Mouse (Mus musculus) liver, embryonic 16.5 days (tissue): ENCODE measurements at regions not wholly inside any gene's neighbourhood (a gene's known extent, or its start where the extent isn't known, plus 50 kb on each side); places are given as distances from the start of the nearest gene placed in this dataset.

Experiments used
- ATAC-seq: fragments of 200-750 bp; cut with Nextera tagmentation; 2 replicates; pipeline ENCODE4 v1.8.0; 2017; ENCODE audit warnings: low read depth, mild to moderate bottlenecking, moderate number of reproducible peaks, moderate library complexity
- H3K27ac ChIP-seq: fragments of 300-500 bp; sonication (generic); 2 replicates; pipeline ENCODE4 v1.5.1; 2014; ENCODE audit warnings: mild to moderate bottlenecking, low read length
- H3K27me3 ChIP-seq: fragments of 300-500 bp; sonication (generic); 2 replicates; pipeline ENCODE4 v1.6.1; 2014; ENCODE audit warnings: low read depth, low read length, mixed read lengths; ENCODE audit not compliant: control insufficient read depth, insufficient read depth
- H3K36me3 ChIP-seq: fragments of 300-500 bp; sonication (generic); 2 replicates; pipeline ENCODE4 v1.6.1; 2014; ENCODE audit warnings: mild to moderate bottlenecking; ENCODE audit not compliant: control insufficient read depth, insufficient read depth
- H3K4me1 ChIP-seq: fragments of 300-500 bp; sonication (generic); 2 replicates; pipeline ENCODE4 v1.6.1; 2014; ENCODE audit warnings: low read depth, low read length, mixed read lengths; ENCODE audit not compliant: control insufficient read depth
- H3K4me2 ChIP-seq: fragments of 300-500 bp; sonication (generic); 2 replicates; pipeline ENCODE4 v1.6.1; 2014; ENCODE audit warnings: low read depth, low read length, mixed read lengths
- H3K4me3 ChIP-seq: fragments of 300-500 bp; sonication (generic); 2 replicates; pipeline ENCODE4 v1.5.1; 2014; ENCODE audit warnings: low read depth, mild to moderate bottlenecking, low read length
- H3K9ac ChIP-seq: fragments of 300-500 bp; sonication (generic); 2 replicates; pipeline ENCODE4 v1.6.1; 2014; ENCODE audit warnings: low read depth, low read length
- H3K9me3 ChIP-seq: fragments of 300-500 bp; sonication (generic); replicated peaks from 2 replicates; pipeline ENCODE4 v1.6.1; 2016; ENCODE audit warnings: low read length; ENCODE audit not compliant: control insufficient read depth
- WGBS: fragments of 180-500 bp; shearing (Covaris S2); extraction: QIAGEN DNeasy Blood & Tissue Kit; methylation state at CpG from one replicate; pipeline ENCODE4 v1.1.7; 2014; ENCODE audit not compliant: insufficient replicate concordance; 5-methylcytosine and 5-hydroxymethylcytosine counted together

DNA sequence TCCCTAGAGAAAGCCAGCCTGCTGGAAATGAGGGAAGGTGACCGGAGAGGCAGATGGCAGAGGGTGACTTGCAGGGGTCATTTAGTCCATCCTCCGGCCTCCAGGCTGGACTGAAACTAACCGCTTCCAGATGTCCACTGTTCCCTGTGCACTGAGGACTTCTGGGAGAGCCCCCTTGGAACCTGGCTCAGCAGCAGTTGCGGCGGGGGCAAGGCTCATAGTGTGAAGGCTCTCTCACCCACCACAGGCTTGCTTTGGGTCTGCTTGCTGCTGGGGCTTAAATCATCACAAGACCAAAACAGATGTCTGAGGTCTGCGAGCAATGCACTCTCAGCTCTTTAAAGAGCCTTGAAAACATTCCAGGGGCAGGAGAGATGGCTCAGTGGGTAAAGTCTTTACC, 132.2 kb upstream of the Ccnd2 start:
- WGBS, result 62% methylated on average over 6 of the region's 6 CpGs
- H3K9me3 ChIP-seq, result no peaks in the 10 kb centered on the region
- H3K4me2 ChIP-seq, result no peak overlapping the region
- ATAC-seq, result no peak
- H3K27ac ChIP-seq, result no peak overlapping the region
- H3K27me3 ChIP-seq, result no peaks in the 10 kb centered on the region
- no peak overlapping the region for H3K9ac ChIP-seq
- H3K36me3 ChIP-seq, result no peaks in the 10 kb centered on the region
- no peaks in the 10 kb centered on the region for H3K4me1 ChIP-seq
- no peak overlapping the region for H3K4me3 ChIP-seq

DNA sequence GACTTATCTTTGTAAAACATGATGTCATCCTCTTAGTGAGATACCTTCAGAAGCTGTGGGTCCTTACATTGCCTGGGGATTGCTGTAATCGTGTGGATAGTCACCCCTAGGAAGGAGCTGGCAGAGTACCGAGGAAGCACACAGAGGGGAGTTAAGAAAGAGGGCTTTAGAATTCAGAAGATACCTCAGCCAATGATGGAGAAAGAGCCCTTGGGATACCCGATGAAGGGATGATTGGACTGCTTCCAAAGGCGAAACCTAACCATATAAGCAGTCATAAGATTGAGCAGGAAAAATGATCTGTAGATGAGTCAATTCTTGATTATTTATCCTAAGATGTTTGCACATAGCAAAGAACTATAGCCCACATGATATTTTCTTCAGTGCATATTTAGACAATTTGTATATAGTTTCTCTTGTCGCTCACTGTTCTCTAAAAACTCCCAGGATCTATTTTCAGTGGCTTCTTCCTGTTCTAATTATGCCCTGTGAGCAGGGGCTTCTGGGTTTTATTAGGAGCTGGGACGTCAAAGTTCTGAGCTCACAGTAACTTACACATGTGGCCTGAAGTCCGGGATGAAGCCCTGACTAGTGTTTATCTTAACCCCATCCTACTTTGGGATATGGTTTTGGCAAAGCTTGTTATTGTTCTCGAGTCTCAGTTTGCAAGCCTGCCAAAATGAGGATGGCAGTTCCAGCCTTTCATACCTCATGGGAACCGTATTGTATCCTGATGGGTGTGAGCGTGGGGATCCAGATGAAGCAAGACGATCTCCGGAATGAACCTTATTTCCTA, 134.9 kb upstream of the Ccnd2 start:
- ATAC-seq, result no peak
- 52% methylated on average over 12 of the region's 12 CpGs for WGBS
- H3K36me3 ChIP-seq, result no peaks in the 10 kb centered on the region
- peaks cover 4% of the 10 kb centered on the region; the same call in 1 of the 2 replicates for H3K27me3 ChIP-seq
- H3K9ac ChIP-seq, result no peak overlapping the region
- H3K4me3 ChIP-seq, result no peak overlapping the region
- H3K4me1 ChIP-seq, result no peaks in the 10 kb centered on the region
- H3K27ac ChIP-seq, result no peak overlapping the region
- no peak overlapping the region for H3K4me2 ChIP-seq
- H3K9me3 ChIP-seq, result no peaks in the 10 kb centered on the region

DNA sequence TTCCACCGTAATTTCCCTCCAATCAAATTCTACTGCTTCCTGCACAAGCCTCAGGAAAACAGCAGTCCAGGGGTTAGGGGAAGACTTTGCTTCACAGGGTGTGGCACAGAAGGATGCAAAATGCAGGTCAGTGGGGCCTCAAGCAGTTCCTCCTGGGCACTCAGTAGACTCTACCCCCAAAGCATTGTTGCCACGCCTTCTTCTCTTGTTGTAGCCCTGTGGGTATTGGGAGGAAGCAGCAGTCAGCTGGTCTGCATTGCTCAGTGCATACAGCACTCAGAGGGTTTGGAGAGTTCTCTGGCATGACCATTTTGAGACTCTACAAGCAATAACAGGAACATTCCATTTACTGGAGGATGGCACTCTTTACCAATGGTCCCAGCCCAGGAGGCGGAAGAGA, 137.0 kb upstream of the Ccnd2 start:
- Histone ChIP-seq H3K4me1 (no peaks in the 10 kb centered on the region), H3K27me3 (peaks cover 4% of the 10 kb centered on the region; the same call in 1 of the 2 replicates), H3K4me2 (no peak overlapping the region), H3K36me3 (no peaks in the 10 kb centered on the region), H3K9ac (no peak overlapping the region), H3K4me3 (no peak overlapping the region), H3K9me3 (no peaks in the 10 kb centered on the region), H3K27ac (no peak overlapping the region)
- 47% methylated on average over 3 of the region's 3 CpGs for WGBS
- ATAC-seq, result no peak

DNA sequence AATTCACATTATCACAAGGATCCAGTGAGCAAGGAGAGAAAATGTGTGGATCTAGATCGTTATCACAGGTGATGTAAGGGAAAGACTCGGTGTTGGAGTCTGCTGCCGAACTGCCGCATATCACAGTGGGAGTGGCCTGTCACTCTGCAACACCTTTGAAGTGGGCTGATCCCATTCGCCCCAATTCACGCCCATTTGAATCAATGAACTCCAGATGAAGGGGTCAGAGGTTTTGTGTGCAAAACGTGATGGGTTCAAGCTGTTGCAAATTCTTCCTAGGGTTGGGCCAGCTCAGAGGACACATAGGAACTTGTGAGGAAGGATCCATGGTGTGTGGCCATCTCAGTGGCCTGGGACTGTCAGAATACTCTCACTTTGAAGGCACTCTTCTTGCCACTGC, 139.9 kb upstream of the Ccnd2 start:
- H3K4me3 ChIP-seq, result no peak overlapping the region
- WGBS, result 39% methylated on average over 7 of the region's 7 CpGs
- ATAC-seq, result no peak
- H3K4me2 ChIP-seq, result no peak overlapping the region
- peaks cover 4% of the 10 kb centered on the region; the same call in 1 of the 2 replicates for H3K27me3 ChIP-seq
- H3K9me3 ChIP-seq, result no peaks in the 10 kb centered on the region
- no peak overlapping the region for H3K27ac ChIP-seq
- H3K9ac ChIP-seq, result no peak overlapping the region
- H3K36me3 ChIP-seq, result no peaks in the 10 kb centered on the region
- no peaks in the 10 kb centered on the region for H3K4me1 ChIP-seq

DNA sequence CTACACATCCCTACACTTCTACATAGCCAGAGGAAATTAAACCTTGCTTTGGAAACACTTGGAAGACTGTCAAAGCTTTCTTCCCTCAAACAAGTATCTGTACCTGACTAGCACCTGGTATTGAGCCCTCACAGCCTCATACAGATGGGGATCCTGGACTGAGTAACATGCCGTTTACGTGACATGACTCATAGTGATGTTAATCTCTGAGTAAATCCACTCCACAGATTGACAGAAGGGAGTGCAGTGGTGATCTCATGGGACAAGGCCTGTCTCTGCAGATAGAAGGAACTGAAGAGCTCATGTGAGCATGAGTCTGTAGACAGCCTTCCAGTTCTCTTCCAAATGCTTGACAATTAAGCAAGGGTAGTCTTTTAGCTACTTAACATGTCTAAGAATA, 141.8 kb upstream of the Ccnd2 start:
- Histone ChIP-seq H3K27me3 (peaks cover 4% of the 10 kb centered on the region; the same call in 1 of the 2 replicates), H3K4me1 (no peaks in the 10 kb centered on the region), H3K4me3 (no peak overlapping the region), H3K36me3 (no peaks in the 10 kb centered on the region), H3K4me2 (no peak overlapping the region), H3K9ac (no peak overlapping the region), H3K27ac (no peak overlapping the region), H3K9me3 (no peaks in the 10 kb centered on the region)
- 65% methylated on average over 2 of the region's 2 CpGs for WGBS
- ATAC-seq, result no peak

DNA sequence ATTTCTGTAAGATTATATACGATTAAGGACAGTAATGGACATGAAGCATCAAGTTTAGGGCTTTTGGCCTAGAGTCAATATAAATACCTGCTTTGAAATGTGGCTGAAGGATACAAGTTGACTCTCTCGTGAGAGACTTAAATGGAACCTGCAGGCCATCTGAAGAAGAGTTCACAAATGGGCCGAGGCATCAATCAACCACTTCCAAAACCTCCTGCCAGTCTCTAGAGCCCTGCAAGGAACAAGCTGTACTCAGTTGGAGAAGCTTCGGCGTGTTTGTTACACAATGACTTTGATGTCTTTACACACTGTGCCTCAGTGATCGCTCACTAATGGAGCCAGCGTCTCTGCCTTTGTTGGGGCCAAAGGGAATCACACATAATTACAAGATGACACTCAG, 146.1 kb upstream of the Ccnd2 start:
- Histone ChIP-seq H3K9me3 (no peaks in the 10 kb centered on the region), H3K36me3 (no peaks in the 10 kb centered on the region), H3K27me3 (no peaks in the 10 kb centered on the region), H3K4me3 (no peak overlapping the region), H3K4me1 (no peaks in the 10 kb centered on the region), H3K27ac (no peak overlapping the region), H3K4me2 (no peak overlapping the region), H3K9ac (no peak overlapping the region)
- 65% methylated on average over 7 of the region's 7 CpGs for WGBS
- no peak for ATAC-seq

DNA sequence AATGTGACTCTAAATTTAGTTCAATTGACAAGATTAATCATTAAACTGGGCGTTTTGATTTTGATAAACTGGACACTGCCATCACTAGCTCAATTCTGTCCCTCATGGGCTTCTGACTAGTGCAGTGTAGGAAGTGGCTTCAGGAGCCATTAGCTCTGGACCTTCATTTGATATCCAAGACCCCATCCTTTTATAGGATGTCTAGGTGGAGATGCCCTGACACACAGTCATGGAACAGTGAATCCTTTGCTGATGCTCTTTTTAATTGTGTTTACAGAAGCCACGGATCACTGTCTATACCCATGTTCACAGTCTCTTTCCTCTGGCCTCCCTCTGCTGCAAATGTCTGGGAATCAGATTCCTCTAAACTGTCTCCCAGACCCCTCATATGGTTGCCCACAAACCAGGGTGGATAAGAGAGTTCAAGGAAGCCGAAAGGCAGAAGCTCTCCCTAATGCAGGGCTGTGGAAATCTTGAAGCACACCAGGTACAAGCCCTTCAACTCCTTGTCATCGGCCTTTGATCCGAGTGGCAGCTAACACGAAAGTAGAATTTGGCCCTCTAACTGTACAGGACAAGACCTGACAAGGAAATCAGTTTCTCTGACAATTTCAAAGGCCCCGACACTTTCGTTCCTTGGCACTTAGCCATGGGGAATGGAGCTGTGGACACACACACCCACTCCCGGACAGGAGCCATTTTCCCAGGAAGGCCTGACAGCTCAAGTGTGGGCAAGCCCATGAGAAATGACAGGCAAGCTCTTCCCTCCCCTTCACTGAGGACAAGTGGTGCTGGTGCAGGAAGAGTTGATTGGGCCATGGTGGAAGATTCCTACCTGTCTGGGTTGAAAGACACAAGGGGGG, 135.2 kb upstream of the Parp11 start:
- Histone ChIP-seq H3K4me1 (0 out of 2 replicates have a peak, but pooled peaks cover 2% of the 10 kb centered on the region), H3K27ac (no peak overlapping the region), H3K9me3 (no peaks in the 10 kb centered on the region), H3K4me3 (no peak overlapping the region), H3K27me3 (no peaks in the 10 kb centered on the region; the same call in 1 of the 2 replicates), H3K4me2 (no peak overlapping the region), H3K9ac (no peak overlapping the region), H3K36me3 (no peaks in the 10 kb centered on the region)
- no peak for ATAC-seq
- 73% methylated on average over 9 of the region's 9 CpGs for WGBS

DNA sequence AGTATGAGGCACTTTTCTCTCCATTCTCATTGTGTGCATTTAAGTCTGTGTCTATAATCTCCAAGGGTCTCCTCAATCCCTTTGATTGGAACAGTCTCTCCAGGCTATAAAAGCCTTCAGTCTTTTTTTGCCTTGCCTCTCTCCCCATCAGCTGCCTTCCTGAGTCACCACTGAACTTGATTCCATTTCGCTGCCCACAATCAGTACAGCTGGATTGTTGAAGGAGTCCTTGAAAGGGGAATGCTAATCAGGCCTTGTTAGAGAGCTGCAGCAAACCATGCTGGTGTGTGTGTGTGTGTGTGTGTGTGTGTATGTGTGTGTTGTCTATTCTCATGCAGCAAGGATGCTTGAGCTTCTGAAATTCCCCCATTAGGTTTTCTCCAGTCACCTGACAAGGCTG, 129.3 kb upstream of the Parp11 start:
- no peak overlapping the region for H3K9ac ChIP-seq

More for the DNA sequence above, 129.3 kb upstream of the Parp11 start:
- ATAC-seq, result no peak
- Histone ChIP-seq H3K4me1 (peaks cover 30% of the 10 kb centered on the region), H3K36me3 (no peaks in the 10 kb centered on the region), H3K4me2 (no peak overlapping the region), H3K9me3 (no peaks in the 10 kb centered on the region), H3K4me3 (no peak overlapping the region), H3K27me3 (no peaks in the 10 kb centered on the region), H3K27ac (no peak overlapping the region)
- 58% methylated on average over 1 of the region's 1 CpGs for WGBS
